Mouse (Mus musculus): ENCODE data around the gene Drosha. TPM values are rescaled to one million over a fixed set of nuclear protein-coding genes. Genes with fewer than 3 reads are reported as not detected.
"Not testable (repeated sequence)": the region's sequence is repeated elsewhere in the genome, so short reads cannot be mapped to it uniquely, and the experiment has no call there.

The Drosha gene
- polyA plus RNA-seq, 1 experiment from 2014 or later: 10.9 TPM

DNA sequence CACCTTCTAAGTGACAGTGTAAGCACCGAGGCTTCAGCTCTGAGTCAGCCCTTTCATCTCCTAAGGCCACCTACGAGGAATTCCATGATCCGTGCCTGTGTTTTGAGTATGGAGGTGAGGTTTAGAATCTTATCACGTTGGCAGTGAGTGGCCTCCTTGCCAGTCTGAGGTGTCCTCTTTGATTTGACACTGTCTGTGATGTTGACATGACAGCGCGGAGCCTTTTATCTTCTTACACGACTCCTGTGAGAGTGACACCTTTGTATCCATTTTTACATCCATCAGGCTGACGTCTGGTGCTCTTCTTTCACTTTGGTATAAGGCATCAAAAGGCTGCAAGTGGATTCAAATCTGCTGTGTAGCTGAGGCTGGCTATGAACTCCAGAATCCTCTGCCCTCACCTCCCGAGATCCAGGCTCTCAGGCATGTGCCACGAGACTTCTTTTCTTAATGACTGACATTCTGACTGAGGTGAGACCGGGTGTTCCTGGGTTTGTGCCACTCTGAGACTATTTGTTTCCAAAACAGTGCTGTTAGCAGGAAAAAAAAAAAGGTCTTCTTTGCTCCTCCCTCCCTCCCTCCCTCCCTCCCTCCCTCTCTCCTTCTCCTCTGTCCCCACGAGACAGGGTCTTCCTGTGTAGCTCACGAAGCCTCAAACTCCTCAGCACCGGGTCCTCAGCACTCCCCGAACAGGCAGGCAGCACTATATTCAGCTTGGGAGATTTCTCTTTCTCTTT lies 24.0 kb upstream of the Drosha start:
- H3K9ac ChIP-seq (ENCODE audit: low read depth, low read length): no peak overlapping the region
- H3K9me3 ChIP-seq (replicated peaks; ENCODE audit: control insufficient read depth, low read length): no peaks in the 10 kb centered on the region
- H3K27me3 ChIP-seq (ENCODE audit: control insufficient read depth, insufficient read depth, low read depth, low read length): no peaks in the 10 kb centered on the region
- H3K36me3 ChIP-seq (ENCODE audit: control insufficient read depth, insufficient read depth): no peaks in the 10 kb centered on the region
- no peak overlapping the region for H3K4me2 ChIP-seq (ENCODE audit: low read depth, low read length)
- peaks cover 4% of the 10 kb centered on the region; the same call in 1 of the 2 replicates for H3K4me1 ChIP-seq (ENCODE audit: control insufficient read depth, low read depth, low read length)
- no peak overlapping the region for H3K4me3 ChIP-seq (ENCODE audit: low read depth, low read length)
- no peak for ATAC-seq (ENCODE audit: low read depth)
- H3K27ac ChIP-seq (ENCODE audit: low read length): no peak overlapping the region
- 40% methylated on average over 15 of the region's 15 CpGs for WGBS (ENCODE audit: insufficient replicate concordance)

DNA sequence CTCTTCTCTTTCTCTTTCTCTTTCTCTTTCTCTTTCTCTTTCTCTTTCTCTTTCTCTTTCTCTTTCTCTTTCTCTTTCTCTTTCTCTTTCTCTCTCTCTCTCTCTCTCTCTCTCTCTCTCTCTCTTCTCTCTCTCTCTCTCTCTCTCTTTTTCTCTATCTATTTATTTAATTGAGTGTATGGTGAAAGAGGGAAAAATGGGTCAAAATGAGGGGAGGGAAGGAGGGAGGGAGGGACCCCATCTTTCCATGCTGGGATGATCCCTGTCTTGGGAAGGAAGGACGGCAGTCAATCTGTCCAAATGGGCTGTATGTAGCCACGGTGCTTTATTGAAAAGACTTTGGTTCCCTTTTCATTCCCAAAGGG lies 23.5 kb upstream of the Drosha start:
- 58% methylated on average over 2 of the region's 2 CpGs for WGBS (ENCODE audit: insufficient replicate concordance)

DNA sequence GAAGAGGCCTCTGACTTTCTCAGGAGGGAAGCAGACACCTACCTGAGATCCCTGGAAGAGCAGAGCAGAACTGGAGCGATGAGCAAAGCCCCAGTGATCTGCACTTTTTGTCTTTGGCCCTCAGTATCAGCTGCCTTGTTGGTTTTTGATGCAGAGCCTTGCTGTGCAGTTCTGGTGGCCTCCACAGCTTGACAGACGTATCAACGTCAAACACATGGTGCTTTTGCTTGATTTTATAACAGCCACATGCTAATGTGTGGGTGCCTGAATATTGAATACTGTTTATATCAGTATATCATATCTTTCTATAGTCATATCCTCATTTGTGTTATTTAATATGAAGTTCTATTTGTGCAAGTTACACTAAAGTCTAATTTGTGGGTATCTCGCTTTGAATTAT lies 19.5 kb upstream of the Drosha start:
- 57% methylated on average over 4 of the region's 4 CpGs for WGBS (ENCODE audit: insufficient replicate concordance)
- ATAC-seq (ENCODE audit: low read depth): no peak
- no peak overlapping the region for H3K4me3 ChIP-seq (ENCODE audit: low read depth, low read length)
- H3K9ac ChIP-seq (ENCODE audit: low read depth, low read length): no peak overlapping the region
- H3K36me3 ChIP-seq (ENCODE audit: control insufficient read depth, insufficient read depth): peaks cover 22% of the 10 kb centered on the region
- no peak overlapping the region for H3K4me2 ChIP-seq (ENCODE audit: low read depth, low read length)
- no peaks in the 10 kb centered on the region for H3K27me3 ChIP-seq (ENCODE audit: control insufficient read depth, insufficient read depth, low read depth, low read length)
- H3K9me3 ChIP-seq (replicated peaks; ENCODE audit: control insufficient read depth, low read length): no peaks in the 10 kb centered on the region
- no peak overlapping the region for H3K27ac ChIP-seq (ENCODE audit: low read length)
- H3K4me1 ChIP-seq (ENCODE audit: control insufficient read depth, low read depth, low read length): peaks cover 6% of the 10 kb centered on the region; the same call in 1 of the 2 replicates

More for the DNA sequence above, 23.5 kb upstream of the Drosha start:
- H3K4me1 ChIP-seq (ENCODE audit: control insufficient read depth, low read depth, low read length); H3K27me3 ChIP-seq (ENCODE audit: control insufficient read depth, insufficient read depth, low read depth, low read length); ATAC-seq (ENCODE audit: low read depth); H3K27ac ChIP-seq (ENCODE audit: low read length); H3K36me3 ChIP-seq (ENCODE audit: control insufficient read depth, insufficient read depth); H3K9ac ChIP-seq (ENCODE audit: low read depth, low read length); H3K4me2 ChIP-seq (ENCODE audit: low read depth, low read length); H3K9me3 ChIP-seq (replicated peaks; ENCODE audit: control insufficient read depth, low read length); H3K4me3 ChIP-seq (ENCODE audit: low read depth, low read length): not testable (repeated sequence)

DNA sequence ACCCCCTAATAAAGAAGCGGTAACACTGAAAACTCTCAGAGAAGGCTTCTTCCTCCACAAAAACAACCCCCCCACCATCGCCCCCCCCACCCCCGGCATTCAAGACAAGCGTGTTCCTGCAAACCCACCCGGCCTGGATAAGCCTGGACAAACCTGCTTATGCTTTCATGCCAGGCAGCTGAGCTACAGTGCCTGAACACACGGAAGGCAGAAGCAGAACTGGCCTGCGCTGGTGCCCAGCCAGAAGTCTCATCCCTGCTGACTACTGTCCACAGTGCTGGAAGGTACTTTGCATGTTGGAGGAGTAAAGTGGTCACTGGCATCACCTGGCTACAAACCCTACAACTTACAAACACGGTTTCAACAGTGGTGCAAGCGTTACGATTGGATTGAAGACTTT lies 17.5 kb upstream of the Drosha start:
- H3K36me3 ChIP-seq (ENCODE audit: control insufficient read depth, insufficient read depth): peaks cover 40% of the 10 kb centered on the region
- no peak overlapping the region for H3K9ac ChIP-seq (ENCODE audit: low read depth, low read length)
- ATAC-seq (ENCODE audit: low read depth): no peak
- H3K4me1 ChIP-seq (ENCODE audit: control insufficient read depth, low read depth, low read length): peaks cover 6% of the 10 kb centered on the region; the same call in 1 of the 2 replicates
- H3K4me2 ChIP-seq (ENCODE audit: low read depth, low read length): no peak overlapping the region
- no peak overlapping the region for H3K27ac ChIP-seq (ENCODE audit: low read length)
- no peaks in the 10 kb centered on the region for H3K27me3 ChIP-seq (ENCODE audit: control insufficient read depth, insufficient read depth, low read depth, low read length)
- WGBS (ENCODE audit: insufficient replicate concordance): 88% methylated on average over 10 of the region's 10 CpGs
- H3K4me3 ChIP-seq (ENCODE audit: low read depth, low read length): no peak overlapping the region
- no peaks in the 10 kb centered on the region for H3K9me3 ChIP-seq (replicated peaks; ENCODE audit: control insufficient read depth, low read length)

DNA sequence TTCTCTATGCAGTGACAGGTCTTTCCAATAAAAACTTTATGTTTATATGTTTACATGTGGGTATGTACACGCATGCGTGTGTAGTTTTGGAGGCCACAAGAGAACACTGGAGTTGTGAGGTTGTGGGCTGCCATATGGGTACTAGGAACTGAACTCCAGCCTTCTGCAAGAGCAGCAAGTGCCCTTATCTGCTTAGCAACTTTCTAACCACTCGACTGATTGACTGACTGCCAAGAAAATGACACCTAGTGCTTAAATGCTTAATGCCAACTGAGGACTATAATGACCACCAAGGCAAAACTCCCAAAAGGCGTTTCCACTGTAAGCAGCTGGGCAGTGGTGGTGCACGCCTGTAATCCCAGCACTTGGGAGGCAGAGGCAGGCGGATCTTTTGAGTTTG lies 15.3 kb upstream of the Drosha start:
- Histone ChIP-seq H3K4me3 (ENCODE audit: low read depth, low read length) (no peak overlapping the region), H3K27ac (ENCODE audit: low read length) (no peak overlapping the region), H3K9ac (ENCODE audit: low read depth, low read length) (no peak overlapping the region), H3K9me3 (replicated peaks; ENCODE audit: control insufficient read depth, low read length) (no peaks in the 10 kb centered on the region), H3K27me3 (ENCODE audit: control insufficient read depth, insufficient read depth, low read depth, low read length) (no peaks in the 10 kb centered on the region), H3K36me3 (ENCODE audit: control insufficient read depth, insufficient read depth) (peaks cover 61% of the 10 kb centered on the region), H3K4me1 (ENCODE audit: control insufficient read depth, low read depth, low read length) (peaks cover 6% of the 10 kb centered on the region; the same call in 1 of the 2 replicates), H3K4me2 (ENCODE audit: low read depth, low read length) (no peak overlapping the region)
- 73% methylated on average over 6 of the region's 6 CpGs for WGBS (ENCODE audit: insufficient replicate concordance)
- no peak for ATAC-seq (ENCODE audit: low read depth)

DNA sequence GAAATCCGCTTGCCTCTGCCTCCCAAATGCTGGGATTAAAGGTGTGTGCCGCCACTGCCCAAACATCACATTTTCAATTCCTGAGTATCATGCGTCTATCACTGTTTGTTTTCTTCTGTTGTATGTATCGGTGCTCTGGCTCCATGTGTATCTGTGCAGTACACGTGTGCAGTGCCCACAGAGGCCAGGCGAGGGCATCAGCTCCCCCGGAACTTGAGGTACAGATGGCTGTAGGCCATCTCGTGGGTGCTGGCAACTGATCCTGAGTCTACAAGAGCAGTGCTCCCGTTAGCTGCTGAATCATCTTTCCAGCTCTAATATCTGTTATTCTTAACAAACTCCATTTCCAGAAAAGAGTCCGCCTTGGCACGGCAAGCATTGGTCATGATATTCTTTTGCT lies 12.0 kb upstream of the Drosha start:
- WGBS (ENCODE audit: insufficient replicate concordance): 86% methylated on average over 11 of the region's 11 CpGs
- Histone ChIP-seq H3K36me3 (ENCODE audit: control insufficient read depth, insufficient read depth) (peaks cover 84% of the 10 kb centered on the region), H3K4me1 (ENCODE audit: control insufficient read depth, low read depth, low read length) (no peaks in the 10 kb centered on the region; the same call in 1 of the 2 replicates), H3K9ac (ENCODE audit: low read depth, low read length) (no peak overlapping the region), H3K27me3 (ENCODE audit: control insufficient read depth, insufficient read depth, low read depth, low read length) (no peaks in the 10 kb centered on the region), H3K9me3 (replicated peaks; ENCODE audit: control insufficient read depth, low read length) (no peaks in the 10 kb centered on the region), H3K4me2 (ENCODE audit: low read depth, low read length) (no peak overlapping the region), H3K27ac (ENCODE audit: low read length) (no peak overlapping the region), H3K4me3 (ENCODE audit: low read depth, low read length) (no peak overlapping the region)
- ATAC-seq (ENCODE audit: low read depth): no peak

DNA sequence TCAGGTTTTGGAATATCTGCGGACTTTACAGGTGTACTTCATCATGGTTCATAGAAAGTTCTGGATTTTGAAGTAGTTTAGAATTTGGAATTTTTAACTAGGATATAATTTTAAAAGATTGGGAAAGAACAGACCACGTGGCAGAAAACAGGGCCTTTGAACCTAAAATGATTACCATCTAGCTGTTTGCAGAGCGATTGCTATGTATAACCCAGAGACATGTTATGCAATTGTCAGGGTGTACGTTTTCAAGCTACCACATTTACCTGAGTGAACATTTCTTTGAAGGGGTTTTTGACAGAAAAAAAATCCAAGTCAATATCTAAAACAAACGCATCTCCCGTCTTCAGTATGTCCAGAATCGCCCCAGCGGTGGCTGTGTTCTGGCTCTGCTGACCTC lies 7.0 kb upstream of the Drosha start:
- no peaks in the 10 kb centered on the region for H3K27me3 ChIP-seq (ENCODE audit: control insufficient read depth, insufficient read depth, low read depth, low read length)
- peak; percentile 62; the same call in 1 of the 2 replicates for ATAC-seq (ENCODE audit: low read depth)
- no peaks in the 10 kb centered on the region for H3K9me3 ChIP-seq (replicated peaks; ENCODE audit: control insufficient read depth, low read length)
- H3K4me1 ChIP-seq (ENCODE audit: control insufficient read depth, low read depth, low read length): peaks cover 10% of the 10 kb centered on the region
- peaks cover 71% of the 10 kb centered on the region for H3K36me3 ChIP-seq (ENCODE audit: control insufficient read depth, insufficient read depth)
- 78% methylated on average over 8 of the region's 8 CpGs for WGBS (ENCODE audit: insufficient replicate concordance)
- H3K9ac ChIP-seq (ENCODE audit: low read depth, low read length): no peak overlapping the region
- H3K4me2 ChIP-seq (ENCODE audit: low read depth, low read length): no peak overlapping the region
- H3K27ac ChIP-seq (ENCODE audit: low read length): peak overlapping the region; percentile 68
- H3K4me3 ChIP-seq (ENCODE audit: low read depth, low read length): no peak overlapping the region

DNA sequence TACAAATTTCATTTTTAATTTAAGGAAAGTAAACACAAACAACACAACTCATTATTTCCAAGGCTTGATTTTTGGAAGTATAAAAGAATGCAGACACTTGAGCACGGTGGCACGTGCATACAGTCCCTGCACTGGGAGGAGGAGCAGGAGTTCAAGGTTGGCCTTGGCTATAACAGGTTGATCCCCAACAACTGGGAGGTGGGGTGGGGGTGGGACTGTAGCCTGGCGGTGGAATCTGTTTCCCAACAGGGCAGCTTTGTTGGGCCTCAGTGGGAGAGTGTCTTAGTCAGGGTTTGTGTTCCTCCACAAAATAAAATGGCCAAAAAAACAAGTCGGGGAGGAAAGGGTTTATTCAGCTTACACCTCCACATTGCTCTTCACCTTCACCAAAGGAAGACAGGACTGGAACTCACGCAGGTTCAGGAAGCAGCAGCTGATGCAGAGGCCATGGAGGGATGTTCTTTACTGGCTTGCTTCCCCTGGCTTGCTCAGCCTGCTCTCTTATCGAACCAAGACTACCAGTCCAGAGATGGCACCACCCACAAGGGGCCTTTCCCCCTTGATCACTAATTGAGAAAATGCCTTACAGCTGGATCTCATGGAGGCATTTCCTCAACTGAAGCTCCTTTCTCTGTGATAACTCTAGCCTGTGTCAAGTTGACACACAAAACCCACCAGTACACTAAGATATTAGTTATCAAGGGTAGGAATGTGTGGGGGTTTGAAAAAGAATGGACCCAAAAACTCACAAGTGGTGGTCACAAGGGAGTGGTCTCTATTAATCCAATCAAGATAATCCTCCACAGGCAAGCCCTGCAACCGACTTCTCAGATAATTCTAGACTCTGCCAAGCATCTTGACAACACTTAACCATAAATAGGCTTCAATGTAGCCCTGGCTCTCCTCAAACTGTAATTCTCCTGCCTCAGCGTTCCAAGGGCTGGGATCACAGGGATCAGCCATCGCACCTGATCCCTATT lies 1.9 kb upstream of the Drosha start:
- Histone ChIP-seq H3K9me3 (replicated peaks; ENCODE audit: control insufficient read depth, low read length) (no peaks in the 10 kb centered on the region), H3K4me3 (ENCODE audit: low read depth, low read length) (peak overlapping the region; percentile 88)
- ATAC-seq (ENCODE audit: low read depth): peak; percentile 14; the same call in 1 of the 2 replicates

More for the DNA sequence above, 1.9 kb upstream of the Drosha start:
- H3K4me2 ChIP-seq (ENCODE audit: low read depth, low read length): peak overlapping the region; percentile 82
- peaks cover 29% of the 10 kb centered on the region for H3K4me1 ChIP-seq (ENCODE audit: control insufficient read depth, low read depth, low read length)
- 38% methylated on average over 9 of the region's 9 CpGs for WGBS (ENCODE audit: insufficient replicate concordance)
- H3K27me3 ChIP-seq (ENCODE audit: control insufficient read depth, insufficient read depth, low read depth, low read length): no peaks in the 10 kb centered on the region
- peaks cover 28% of the 10 kb centered on the region for H3K36me3 ChIP-seq (ENCODE audit: control insufficient read depth, insufficient read depth)
- peak overlapping the region; percentile 92 for H3K9ac ChIP-seq (ENCODE audit: low read depth, low read length)
- peak overlapping the region; percentile 92 for H3K27ac ChIP-seq (ENCODE audit: low read length)

Measured in liver, embryonic 16.5 days (tissue).